Mouse (Mus musculus) c-Kit-positive CD71-positive TER-119-positive erythroid progenitor cells, embryonic 14.5 days (primary cell): ENCODE results near the gene Abhd11.
A peak's percentile ranks its signal among the peaks of the same experiment; 100 is the strongest.

Experiments used
- DNase-seq: peaks from one replicate; pipeline ENCODE4 v3.0.0-alpha.2; 2013; ENCODE audit warnings: low spot score

The Abhd11 gene

DNA sequence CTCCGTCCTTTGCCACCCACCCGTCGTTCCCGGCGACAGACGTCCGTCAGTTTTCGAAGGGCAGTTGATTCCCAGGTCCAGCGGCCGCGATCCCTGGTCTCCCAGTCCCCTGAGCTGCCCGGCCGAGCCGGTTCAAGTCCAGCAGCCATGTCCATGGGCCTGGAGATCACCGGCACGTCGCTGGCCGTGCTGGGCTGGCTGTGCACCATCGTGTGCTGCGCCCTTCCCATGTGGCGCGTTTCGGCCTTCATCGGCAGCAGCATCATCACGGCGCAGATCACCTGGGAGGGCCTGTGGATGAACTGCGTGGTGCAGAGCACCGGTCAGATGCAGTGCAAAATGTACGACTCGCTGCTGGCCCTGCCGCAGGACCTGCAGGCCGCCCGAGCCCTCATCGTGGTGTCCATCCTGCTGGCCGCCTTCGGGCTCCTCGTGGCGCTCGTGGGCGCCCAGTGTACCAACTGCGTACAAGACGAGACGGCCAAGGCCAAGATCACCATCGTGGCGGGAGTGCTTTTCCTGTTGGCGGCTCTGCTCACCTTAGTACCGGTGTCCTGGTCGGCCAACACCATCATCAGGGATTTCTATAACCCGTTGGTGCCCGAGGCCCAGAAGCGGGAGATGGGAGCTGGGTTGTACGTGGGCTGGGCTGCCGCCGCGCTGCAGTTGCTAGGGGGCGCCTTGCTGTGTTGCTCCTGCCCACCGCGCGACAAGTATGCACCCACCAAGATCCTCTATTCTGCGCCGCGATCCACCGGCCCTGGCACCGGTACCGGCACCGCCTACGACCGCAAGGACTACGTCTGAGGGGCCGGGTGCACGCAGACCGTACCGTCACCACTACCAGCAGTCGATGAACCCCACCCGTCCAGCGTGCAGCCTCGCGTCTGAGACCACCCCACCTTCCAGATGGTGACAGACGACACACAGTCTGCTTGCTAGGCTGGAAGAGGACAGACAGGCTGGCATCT lies 22.4 kb upstream of the Abhd11 start:
- DNase-seq = no peak

GRCm38 (mm10) chr5:134989166-134989565 lies 19.8 kb upstream of the Abhd11 start:
- DNase-seq = no peak

DNA sequence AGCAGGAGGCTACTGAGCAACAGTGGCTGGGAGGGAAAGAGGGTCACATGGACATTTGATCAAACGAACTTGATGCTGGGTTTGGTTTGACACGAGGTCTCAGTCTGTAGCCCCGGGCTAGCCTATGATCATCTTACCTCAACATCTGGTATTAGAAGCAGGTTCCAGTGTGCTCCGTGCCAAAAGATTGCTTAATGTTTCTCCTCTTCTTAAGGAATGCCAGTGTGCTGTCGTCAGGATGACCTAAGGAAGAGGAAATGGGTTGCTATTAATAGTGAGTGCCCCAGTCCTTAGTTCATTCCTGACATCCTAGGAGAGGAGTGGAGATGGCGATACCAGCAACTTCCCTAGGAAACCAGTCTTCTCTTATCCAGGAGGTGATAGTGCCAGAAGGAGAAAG lies 19.2 kb upstream of the Abhd11 start:
- DNase-seq = no peak

DNA sequence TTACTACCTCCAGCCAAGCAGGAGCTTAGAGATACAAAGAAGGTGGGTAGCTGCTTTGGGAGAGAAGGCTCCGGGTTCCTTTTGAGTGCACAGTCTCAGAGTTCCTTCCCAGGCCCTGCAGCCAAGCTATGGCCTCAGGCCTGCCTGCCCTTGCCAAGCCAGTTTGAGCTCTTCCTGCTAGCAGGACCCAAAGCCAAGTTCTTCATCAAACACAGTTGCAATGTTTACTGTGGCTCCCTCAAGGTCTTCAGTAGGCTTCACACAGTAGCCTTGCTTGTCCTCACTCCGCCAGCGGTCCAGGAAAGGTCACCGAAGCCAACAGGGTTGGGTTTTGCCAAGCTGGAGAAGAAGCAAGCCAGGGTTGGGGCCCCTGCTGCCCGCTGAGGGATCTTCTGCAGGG lies 16.4 kb upstream of the Abhd11 start:
- no peak for DNase-seq

DNA sequence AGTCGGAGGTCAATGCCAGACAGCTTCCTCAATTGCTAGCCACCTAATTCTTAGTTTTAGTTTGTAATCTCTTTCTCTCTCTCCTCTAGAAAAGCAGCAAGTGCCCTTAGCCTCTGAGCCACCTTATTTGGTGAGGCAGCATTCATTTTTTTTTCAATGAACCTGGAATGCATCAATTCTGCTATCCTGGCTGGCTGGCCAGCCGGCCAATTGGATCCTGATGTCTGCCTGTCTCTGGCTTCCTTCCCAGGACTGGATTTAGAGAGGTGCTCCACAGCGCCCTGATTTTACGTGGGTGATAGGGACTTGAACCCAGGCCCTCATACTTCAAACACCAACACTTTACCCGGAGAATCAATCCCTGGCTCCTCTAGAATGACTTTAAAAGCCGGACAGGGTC lies 10.6 kb upstream of the Abhd11 start:
- DNase-seq = no peak

GRCm38 (mm10) chr5:134999797-135000196 lies 9.2 kb upstream of the Abhd11 start:
- no peak for DNase-seq

- no peak for DNase-seq
These were observed 8.2 kb upstream of the Abhd11 start for GRCm38 (mm10) chr5:135000751-135001150.

GRCm38 (mm10) chr5:135001309-135001708 lies 7.6 kb upstream of the Abhd11 start:
- no peak for DNase-seq

- DNase-seq = no peak
These were observed 6.8 kb upstream of the Abhd11 start for GRCm38 (mm10) chr5:135002151-135002550.

DNA sequence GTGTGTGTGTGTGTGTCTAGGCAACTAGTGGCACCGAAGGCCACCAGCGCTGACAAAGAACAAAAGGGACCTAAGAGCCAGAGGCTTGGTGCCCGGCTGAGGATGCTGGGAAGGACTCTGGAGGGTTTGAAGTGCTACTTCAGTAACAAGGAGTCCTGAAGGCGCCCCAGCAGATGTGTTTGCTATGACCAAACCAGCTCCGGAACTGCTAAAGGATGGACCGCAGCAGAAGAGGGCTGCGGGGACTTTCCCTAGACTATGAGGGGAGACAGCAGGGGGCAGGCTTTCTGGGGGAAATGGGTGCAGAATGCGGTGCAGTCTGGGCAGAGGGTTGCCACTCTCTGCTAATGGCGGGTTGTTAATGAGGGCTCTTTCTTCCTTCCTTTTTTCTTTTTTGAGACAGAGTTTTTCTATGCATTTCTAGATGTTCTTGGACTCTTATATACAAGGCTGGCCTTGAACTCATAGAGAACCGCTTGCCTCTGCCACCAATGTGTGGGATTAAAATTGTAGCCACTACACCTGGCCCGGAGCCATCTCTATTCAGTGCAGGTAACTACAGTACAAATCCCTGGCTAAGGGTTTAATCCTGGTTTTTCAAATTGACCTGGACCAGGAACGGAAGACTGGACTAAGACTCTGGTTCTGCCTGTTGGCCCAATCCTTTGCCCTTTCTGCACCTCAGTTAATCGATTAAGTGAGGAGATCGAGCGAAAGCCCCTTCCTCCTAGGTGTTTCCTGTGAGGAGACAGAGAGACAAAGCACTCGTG lies 965 bp upstream of the Abhd11 start:
- no peak for DNase-seq

DNA sequence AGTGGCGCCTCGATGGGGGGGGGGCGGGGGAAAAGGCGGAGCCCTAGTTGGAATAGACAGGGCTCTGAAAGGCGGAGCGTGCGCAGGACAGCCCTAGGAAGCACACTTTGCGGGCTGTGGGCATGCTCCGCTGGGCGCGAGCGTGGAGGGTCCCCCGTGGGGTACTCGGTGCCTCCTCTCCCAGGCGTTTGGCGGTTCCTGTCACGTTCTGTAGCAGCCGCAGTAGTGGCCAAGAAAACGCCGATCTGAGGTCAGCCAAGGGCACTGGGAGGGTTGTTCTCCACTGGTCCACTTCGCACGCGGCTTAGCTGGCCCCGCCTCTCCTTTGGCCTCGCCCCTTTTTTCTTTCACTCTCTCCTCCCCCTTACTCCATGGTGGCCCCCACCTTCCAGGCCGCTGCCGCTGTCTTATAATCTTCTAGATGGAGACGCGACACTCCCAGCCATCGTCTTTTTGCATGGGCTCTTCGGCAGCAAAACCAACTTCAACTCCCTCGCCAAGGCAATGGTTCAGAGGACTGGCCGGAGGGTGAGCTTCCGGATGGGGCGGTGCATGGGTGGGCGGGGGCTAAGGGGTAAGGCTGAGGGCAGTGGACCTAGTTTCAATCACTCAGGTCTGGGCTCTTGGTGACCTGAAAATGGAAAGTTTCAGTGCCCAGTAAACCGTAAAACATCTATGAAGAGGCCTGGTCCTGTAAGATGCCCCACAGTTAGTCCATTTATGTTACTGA lies 803 bp downstream of the Abhd11 start:
- peak; percentile 88 for DNase-seq

DNA sequence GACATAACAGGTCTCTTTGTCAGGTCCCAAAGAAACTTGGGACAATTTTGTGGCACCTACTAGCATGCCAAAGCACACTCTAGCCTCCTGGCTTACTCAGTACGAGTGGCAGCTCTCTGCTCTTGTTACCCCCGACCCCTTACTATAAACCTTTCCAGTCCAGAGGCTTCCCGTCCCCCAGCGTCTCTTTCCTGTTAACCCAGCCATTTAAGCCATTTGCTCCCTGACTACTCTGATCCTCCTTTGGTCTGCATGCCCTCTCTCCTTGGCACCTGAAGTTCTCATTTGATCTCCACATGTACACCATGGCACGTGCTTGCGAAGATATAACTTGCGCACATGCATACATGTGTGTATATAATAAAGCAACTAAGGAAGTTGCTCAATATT lies 1.4 kb downstream of the Abhd11 start:
- no peak for DNase-seq

- DNase-seq = no peak
These were observed 2.1 kb downstream of the Abhd11 start for GRCm38 (mm10) chr5:135010841-135011743.

DNA sequence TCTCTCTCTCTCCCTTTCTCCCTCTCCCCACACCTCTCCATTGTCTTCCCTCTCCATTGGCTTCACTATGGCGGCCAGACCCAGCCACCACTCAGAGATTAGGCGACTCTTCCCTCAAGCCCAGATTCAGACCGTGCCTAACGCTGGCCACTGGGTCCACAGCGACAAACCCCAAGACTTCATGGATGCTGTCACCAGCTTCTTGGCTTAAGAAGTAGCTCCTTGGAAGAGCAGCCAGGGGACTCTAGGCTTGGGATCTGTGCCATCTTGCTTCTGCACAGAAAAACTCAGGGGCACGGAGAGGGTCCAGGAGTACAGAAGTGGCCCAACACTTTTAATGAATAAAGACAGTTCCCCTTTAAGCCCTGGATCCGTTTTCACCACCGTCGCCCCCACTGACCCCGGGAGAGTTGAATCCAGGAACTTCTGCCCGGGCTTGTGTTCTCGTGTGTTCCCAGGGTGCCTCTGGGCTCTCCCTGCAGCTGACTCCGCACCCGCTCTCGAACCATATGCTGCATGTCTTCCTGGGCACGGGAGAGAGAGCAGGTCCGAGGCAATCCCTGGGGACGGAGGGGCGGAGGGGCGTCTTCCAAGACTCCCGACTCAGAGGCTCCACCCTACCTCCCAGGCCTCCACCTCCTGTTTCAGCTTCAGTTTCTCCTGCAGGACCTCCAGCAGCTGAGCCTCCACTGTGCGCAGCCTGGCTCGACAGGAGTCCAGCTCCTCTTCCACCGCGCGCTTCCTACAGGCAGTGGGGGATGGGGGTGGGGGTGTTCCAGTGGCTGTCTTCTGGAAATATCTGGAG lies 3.1 kb downstream of the Abhd11 start:
- DNase-seq = no peak

DNA sequence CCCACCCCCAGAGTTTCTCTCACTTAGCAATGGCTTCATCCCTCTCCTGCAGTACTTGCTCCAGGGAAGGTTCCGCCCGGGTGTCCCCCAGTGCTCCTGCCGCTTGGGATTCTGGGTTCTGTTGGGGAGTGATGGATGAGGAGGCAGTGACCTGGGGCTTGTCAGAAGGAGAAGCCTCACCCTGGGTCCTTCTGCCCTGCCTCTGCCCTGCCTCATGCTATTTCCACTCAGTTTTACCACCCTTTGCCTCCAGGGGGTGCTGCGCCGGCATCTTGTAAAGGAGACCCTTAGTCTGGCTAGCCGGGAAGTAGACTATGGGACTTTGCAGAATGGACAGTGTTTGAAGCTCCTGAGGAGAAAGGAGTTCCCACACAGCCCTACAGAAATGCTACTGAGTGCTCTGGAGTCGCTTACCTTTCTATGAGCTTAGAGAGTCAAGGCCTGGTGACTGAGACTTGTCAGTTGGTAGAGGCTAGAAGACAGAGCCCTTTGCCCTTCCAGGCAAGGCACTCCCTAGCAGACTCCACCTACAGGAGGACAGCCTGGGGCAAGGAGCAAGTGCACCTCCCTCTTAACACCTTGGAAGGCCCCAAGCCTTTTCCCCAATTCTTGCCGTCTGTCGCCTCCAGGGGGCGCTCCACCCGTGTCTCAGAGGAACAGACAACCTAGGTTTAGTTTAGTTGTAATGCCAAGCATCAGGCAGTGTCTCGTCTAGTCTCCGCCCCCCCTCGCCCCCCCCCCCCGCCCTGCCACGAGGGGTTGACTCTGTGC lies 3.9 kb downstream of the Abhd11 start:
- peak; percentile 84 for DNase-seq

- peak; percentile 82 for DNase-seq
These were observed 6.5 kb downstream of the Abhd11 start for GRCm38 (mm10) chr5:135015497-135015896.

GRCm38 (mm10) chr5:135016224-135016759 lies 7.3 kb downstream of the Abhd11 start:
- DNase-seq = no peak

- DNase-seq = no peak
These were observed 12.9 kb downstream of the Abhd11 start for GRCm38 (mm10) chr5:135021814-135022213.
